Mouse (Mus musculus) c-Kit-positive CD71-positive TER-119-positive erythroid progenitor cells, embryonic 14.5 days (primary cell): ENCODE measurements around the gene Serhl.
"Not testable (repeated sequence)": the region's sequence is repeated elsewhere in the genome, so short reads cannot be mapped to it uniquely, and the experiment has no call there.

ENCODE experiments used
- DNase-seq: peaks from one replicate; pipeline ENCODE4 v3.0.0-alpha.2; 2013; ENCODE audit warnings: low spot score

Gene Serhl

GRCm38 (mm10) chr15:83089429-83089605 is at the start of gene Serhl:
Gene Serhl, plus strand, starts transcription at chr15:83089506.
- no peak for DNase-seq

GRCm38 (mm10) chr15:83040156-83040555 is 49.1 kb upstream of the Serhl start:
- DNase-seq = no peak

GRCm38 (mm10) chr15:83042655-83043361 is 46.5 kb upstream of the Serhl start:
- DNase-seq = no peak

- DNase-seq = no peak
Measured at GRCm38 (mm10) chr15:83043362-83043708, 46.0 kb upstream of the Serhl start.

- DNase-seq = not testable (repeated sequence)
Measured at GRCm38 (mm10) chr15:83045565-83045964, 43.7 kb upstream of the Serhl start.

- no peak for DNase-seq
Measured at GRCm38 (mm10) chr15:83046308-83046707, 43.0 kb upstream of the Serhl start.

GRCm38 (mm10) chr15:83046730-83047129 is 42.6 kb upstream of the Serhl start:
- DNase-seq = no peak

- no peak for DNase-seq
Measured at GRCm38 (mm10) chr15:83052341-83053104, 36.8 kb upstream of the Serhl start.

- no peak for DNase-seq
Measured at GRCm38 (mm10) chr15:83053261-83053660, 36.0 kb upstream of the Serhl start.

GRCm38 (mm10) chr15:83055569-83055968 is 33.7 kb upstream of the Serhl start:
- no peak for DNase-seq

GRCm38 (mm10) chr15:83056378-83057083 is 32.8 kb upstream of the Serhl start:
- no peak for DNase-seq

GRCm38 (mm10) chr15:83057533-83057932 is 31.8 kb upstream of the Serhl start:
- no peak for DNase-seq

- DNase-seq = peak; percentile 24
Measured at GRCm38 (mm10) chr15:83059233-83059660, 30.1 kb upstream of the Serhl start.

GRCm38 (mm10) chr15:83061689-83062088 is 27.6 kb upstream of the Serhl start:
- no peak for DNase-seq

GRCm38 (mm10) chr15:83062582-83062981 is 26.7 kb upstream of the Serhl start:
- DNase-seq = not testable (repeated sequence)

GRCm38 (mm10) chr15:83065543-83065942 is 23.8 kb upstream of the Serhl start:
- no peak for DNase-seq

GRCm38 (mm10) chr15:83068270-83068669 is 21.0 kb upstream of the Serhl start:
- no peak for DNase-seq

- no peak for DNase-seq
Measured at GRCm38 (mm10) chr15:83070942-83071341, 18.4 kb upstream of the Serhl start.

GRCm38 (mm10) chr15:83071752-83072151 is 17.6 kb upstream of the Serhl start:
- peak; percentile 13 for DNase-seq

- DNase-seq = no peak
Measured at GRCm38 (mm10) chr15:83074179-83074578, 15.1 kb upstream of the Serhl start.

- no peak for DNase-seq
Measured at GRCm38 (mm10) chr15:83075607-83076525, 13.4 kb upstream of the Serhl start.

GRCm38 (mm10) chr15:83083530-83083929 is 5.8 kb upstream of the Serhl start:
- no peak for DNase-seq
